Mouse (Mus musculus) ES-E14 (cell line): ENCODE results near the gene Ptprr.

Experiments
- MAFK ChIP-seq: IDR thresholded peaks from 2 replicates; pipeline ENCODE4 v1.6.1; 2014; ENCODE audit warnings: mild to moderate bottlenecking, low read depth, low read length, inconsistent platforms; ENCODE audit not compliant: insufficient read depth
- ZC3H11A ChIP-seq: IDR thresholded peaks from 2 replicates; pipeline ENCODE4 v1.6.1; 2012; ENCODE audit warnings: low read depth, mild to moderate bottlenecking, inconsistent platforms, low read length, borderline replicate concordance

GRCm38 (mm10) chr10:115978992-115979391, 39.0 kb upstream of the Ptprr start:
- TF ChIP-seq ZC3H11A: no peak
- TF ChIP-seq MAFK: no peak
